Mouse (Mus musculus) forebrain, postnatal 0 days (tissue): ENCODE data around the gene Agfg2. TPM values are rescaled to one million over a fixed set of nuclear protein-coding genes. Genes with fewer than 3 reads are reported as not detected.

ENCODE experiments used
- ATAC-seq: fragments of 200-750 bp; cut with Nextera tagmentation; 2 replicates; pipeline ENCODE4 v1.8.0; 2017; ENCODE audit warnings: mild to moderate bottlenecking, moderate library complexity
- DNase-seq: peaks from one replicate; pipeline ENCODE4 v3.0.0-alpha.2; 2015
- H3K27ac ChIP-seq: fragments of 300-500 bp; sonication (generic); 2 replicates; pipeline ENCODE4 v1.5.1; 2014; ENCODE audit warnings: low read depth, mild to moderate bottlenecking, antibody characterized with exemption, low read length, moderate library complexity, mixed read lengths
- H3K27me3 ChIP-seq: fragments of 300-500 bp; sonication (generic); 2 replicates; pipeline ENCODE4 v1.6.1; 2014; ENCODE audit warnings: mild to moderate bottlenecking, low read length, mixed read lengths; ENCODE audit not compliant: insufficient read depth
- H3K36me3 ChIP-seq: fragments of 300-500 bp; sonication (generic); 2 replicates; pipeline ENCODE4 v1.6.1; 2014; ENCODE audit warnings: mild to moderate bottlenecking, moderate library complexity; ENCODE audit not compliant: insufficient read depth
- H3K4me1 ChIP-seq: fragments of 300-500 bp; sonication (generic); 2 replicates; pipeline ENCODE4 v1.6.1; 2014; ENCODE audit warnings: antibody characterized with exemption; ENCODE audit not compliant: insufficient read depth
- H3K4me2 ChIP-seq: fragments of 300-500 bp; sonication (generic); 2 replicates; pipeline ENCODE4 v1.6.1; 2014; ENCODE audit warnings: low read depth, mild to moderate bottlenecking, moderate library complexity
- H3K4me3 ChIP-seq: fragments of 300-500 bp; sonication (generic); 2 replicates; pipeline ENCODE4 v1.5.1; 2014; ENCODE audit warnings: low read depth, low read length, mixed read lengths
- H3K9ac ChIP-seq: fragments of 300-500 bp; sonication (generic); 2 replicates; pipeline ENCODE4 v1.6.1; 2014; ENCODE audit warnings: mild to moderate bottlenecking
- H3K9me3 ChIP-seq: fragments of 300-500 bp; sonication (generic); 2 replicates; pipeline ENCODE4 v1.6.1; 2016; ENCODE audit warnings: low read length
- CTCF ChIP-seq: sonication (generic); IDR thresholded peaks from 2 replicates; pipeline ENCODE4 v1.5.1; 2016; ENCODE audit warnings: antibody characterized with exemption, control low read depth, low read depth
- WGBS: fragments of 180-500 bp; shearing (Covaris S2); extraction: QIAGEN DNeasy Blood & Tissue Kit; methylation state at CpG from one replicate; pipeline ENCODE4 v1.1.7; 2014; 5-methylcytosine and 5-hydroxymethylcytosine counted together
- polyA plus RNA-seq: library from polyadenylated mRNA; unstranded; fragments of >200 nt; fragmentation: Nextera tagmentation; extraction: Ambion mirVana; gene quantifications from 2 replicates; pipeline ENCODE4 v1.2.1, GENCODE M21; 2015
- total RNA-seq: library from RNA; depleted of rRNA; stranded (reverse); fragments of >200 nt; gene quantifications from 2 replicates; pipeline ENCODE4 v1.2.3, GENCODE M21; 2014

Agfg2 gene
- total and polyA plus RNA-seq, 2 experiments from 2014 or later, result 15.0 to 18.7 TPM

DNA sequence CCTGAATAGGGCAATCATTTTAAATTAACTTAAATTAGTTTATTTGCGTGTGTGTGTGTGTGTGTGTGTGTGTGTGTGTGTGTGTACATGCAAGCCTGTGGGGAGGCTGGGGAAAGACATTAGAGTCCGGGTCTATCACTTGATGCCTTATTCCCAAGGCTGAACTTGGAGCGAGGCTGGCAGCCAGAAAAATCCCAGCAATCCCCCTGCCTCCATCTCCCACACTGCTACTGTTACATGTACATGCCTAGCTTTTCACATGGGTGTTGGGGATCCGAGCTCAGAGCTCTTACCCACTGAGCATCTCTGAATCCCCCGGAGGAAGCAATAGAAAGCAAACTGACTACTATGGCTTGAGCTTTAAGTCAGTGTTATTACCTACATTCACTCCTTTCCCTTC, 12.2 kb downstream of the Agfg2 start:
- no peak overlapping the region for H3K9ac ChIP-seq
- no peaks in the 10 kb centered on the region for H3K4me1 ChIP-seq
- no peak for ATAC-seq
- H3K36me3 ChIP-seq, result peaks cover 6% of the 10 kb centered on the region; the same call in 1 of the 2 replicates
- DNase-seq, result no peak
- no peak overlapping the region for H3K4me2 ChIP-seq
- H3K27ac ChIP-seq, result no peak overlapping the region
- no peaks in the 10 kb centered on the region for H3K9me3 ChIP-seq
- TF ChIP-seq CTCF, result no peak
- WGBS, result 86% methylated on average over 5 of the region's 5 CpGs
- H3K27me3 ChIP-seq, result no peaks in the 10 kb centered on the region
- H3K4me3 ChIP-seq, result no peak overlapping the region

DNA sequence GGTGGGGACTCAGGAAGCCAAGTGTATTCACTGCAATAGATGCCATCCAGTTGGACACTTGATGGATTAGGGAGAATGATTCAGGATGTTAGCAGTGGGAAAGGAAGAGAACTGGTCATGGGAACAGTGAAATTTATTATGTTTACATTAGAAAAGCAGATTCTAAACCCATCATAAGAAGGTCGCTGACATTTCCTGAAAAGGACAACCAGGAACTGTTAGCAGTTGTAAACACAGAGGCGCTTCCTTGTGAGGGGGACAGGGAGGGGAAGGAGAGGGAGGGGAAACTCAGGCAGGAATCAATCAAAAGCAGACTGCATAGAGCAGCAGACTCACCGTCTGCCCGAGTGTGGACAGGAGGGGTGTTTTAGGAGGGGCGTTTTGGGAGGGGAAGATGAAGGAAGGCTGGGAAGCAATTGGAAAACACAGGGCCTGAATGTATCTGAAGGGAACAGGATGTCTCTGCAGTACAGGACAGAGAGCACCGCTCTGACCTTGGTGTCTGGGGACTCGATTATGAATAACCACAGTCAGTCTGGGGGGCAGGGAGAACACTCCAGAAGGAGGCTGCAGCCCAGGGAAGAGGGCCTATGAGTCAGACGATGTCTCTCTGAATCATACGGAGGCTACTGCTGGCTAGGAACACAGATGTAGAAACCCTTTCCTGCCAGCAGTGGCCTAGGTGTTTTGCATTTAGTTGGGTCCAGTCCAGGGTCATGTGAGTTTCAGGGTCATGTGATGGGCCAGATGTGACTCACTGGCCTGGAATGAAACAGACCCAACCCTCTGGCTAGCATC, 12.9 kb downstream of the Agfg2 start:
- Histone ChIP-seq H3K9ac (no peak overlapping the region), H3K27me3 (no peaks in the 10 kb centered on the region), H3K9me3 (no peaks in the 10 kb centered on the region), H3K4me3 (no peak overlapping the region), H3K4me2 (no peak overlapping the region), H3K36me3 (peaks cover 10% of the 10 kb centered on the region), H3K4me1 (no peaks in the 10 kb centered on the region), H3K27ac (peak overlapping the region; percentile 45)
- WGBS, result 49% methylated on average over 9 of the region's 9 CpGs
- no peak for DNase-seq
- peak; percentile 25 for ATAC-seq
- no peak for TF ChIP-seq CTCF

DNA sequence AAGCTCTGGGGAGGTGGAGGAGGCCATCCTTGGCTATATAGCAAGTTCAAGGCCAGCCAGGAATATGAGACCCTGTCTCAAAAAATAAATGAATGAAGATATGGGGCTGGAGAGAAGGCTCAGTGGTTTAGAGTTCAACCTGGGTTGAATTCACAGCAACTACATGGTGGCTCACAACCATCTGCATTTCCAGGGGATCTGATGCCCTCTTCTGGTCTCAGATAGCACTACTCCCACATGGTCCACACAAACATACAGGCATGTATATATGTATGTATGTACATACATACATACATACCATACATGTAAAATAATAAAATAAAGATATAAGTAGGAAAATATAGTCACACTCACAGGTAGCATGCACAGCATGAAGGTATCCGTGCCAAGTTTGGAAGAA, 14.3 kb downstream of the Agfg2 start:
- H3K27me3 ChIP-seq, result no peaks in the 10 kb centered on the region
- H3K36me3 ChIP-seq, result peaks cover 18% of the 10 kb centered on the region
- WGBS, result 98% methylated on average over 1 of the region's 1 CpGs
- H3K4me2 ChIP-seq, result no peak overlapping the region
- DNase-seq, result no peak
- no peak overlapping the region for H3K4me3 ChIP-seq
- ATAC-seq, result no peak
- peak; percentile 48 for TF ChIP-seq CTCF
- no peaks in the 10 kb centered on the region for H3K9me3 ChIP-seq
- no peaks in the 10 kb centered on the region for H3K4me1 ChIP-seq
- H3K27ac ChIP-seq, result no peak overlapping the region
- H3K9ac ChIP-seq, result no peak overlapping the region

DNA sequence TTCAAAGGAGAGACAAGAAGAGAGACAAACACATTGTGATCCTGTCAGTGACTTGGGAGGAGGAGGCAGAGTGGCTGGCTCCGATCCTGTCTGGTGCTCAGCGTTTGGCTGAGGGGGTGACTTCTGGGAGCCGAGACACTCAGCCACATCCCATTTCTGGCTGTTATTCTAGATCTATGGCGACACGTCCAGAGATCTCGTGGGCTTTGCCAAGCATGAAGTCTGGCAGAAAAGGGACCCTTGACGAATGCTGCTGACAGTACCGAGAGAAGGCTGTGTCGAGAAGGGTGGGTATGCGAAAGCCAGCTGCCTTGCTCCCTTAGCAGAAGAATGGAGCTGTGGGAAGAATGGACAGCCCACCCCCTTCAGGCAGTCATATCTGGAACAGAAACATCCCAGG, 15.6 kb downstream of the Agfg2 start:
- Histone ChIP-seq H3K27me3 (no peaks in the 10 kb centered on the region), H3K27ac (no peak overlapping the region), H3K36me3 (peaks cover 29% of the 10 kb centered on the region), H3K9ac (no peak overlapping the region), H3K4me1 (no peaks in the 10 kb centered on the region), H3K4me2 (no peak overlapping the region), H3K4me3 (no peak overlapping the region), H3K9me3 (no peaks in the 10 kb centered on the region)
- DNase-seq, result peak; percentile 43
- TF ChIP-seq CTCF, result no peak
- WGBS, result 62% methylated on average over 10 of the region's 10 CpGs
- peak; percentile 47; the same call in 1 of the 2 replicates for ATAC-seq

DNA sequence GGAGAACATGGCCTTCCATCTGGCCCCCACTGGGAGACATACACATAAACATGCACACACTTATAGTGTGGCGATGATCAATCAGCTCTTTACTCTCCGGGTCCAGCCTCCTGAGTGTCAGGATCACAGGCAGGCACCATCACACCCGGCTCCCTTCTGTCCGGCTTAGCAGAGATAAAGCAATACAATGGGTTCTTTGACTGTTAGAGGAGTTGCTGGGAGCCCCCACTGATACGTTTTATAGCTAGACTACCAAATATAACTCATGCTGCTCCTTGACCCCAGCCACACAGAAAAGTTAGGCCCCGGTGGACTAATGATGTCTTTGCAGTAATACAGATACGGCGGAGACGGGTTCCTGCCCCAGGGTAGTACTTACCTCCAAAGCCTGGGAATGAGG, 21.5 kb downstream of the Agfg2 start:
- ATAC-seq, result no peak
- Histone ChIP-seq H3K36me3 (peaks cover 69% of the 10 kb centered on the region), H3K4me2 (no peak overlapping the region), H3K27ac (no peak overlapping the region), H3K9me3 (no peaks in the 10 kb centered on the region), H3K4me3 (no peak overlapping the region), H3K4me1 (no peaks in the 10 kb centered on the region), H3K9ac (no peak overlapping the region), H3K27me3 (no peaks in the 10 kb centered on the region)
- no peak for DNase-seq
- 72% methylated on average over 9 of the region's 9 CpGs for WGBS
- no peak for TF ChIP-seq CTCF

DNA sequence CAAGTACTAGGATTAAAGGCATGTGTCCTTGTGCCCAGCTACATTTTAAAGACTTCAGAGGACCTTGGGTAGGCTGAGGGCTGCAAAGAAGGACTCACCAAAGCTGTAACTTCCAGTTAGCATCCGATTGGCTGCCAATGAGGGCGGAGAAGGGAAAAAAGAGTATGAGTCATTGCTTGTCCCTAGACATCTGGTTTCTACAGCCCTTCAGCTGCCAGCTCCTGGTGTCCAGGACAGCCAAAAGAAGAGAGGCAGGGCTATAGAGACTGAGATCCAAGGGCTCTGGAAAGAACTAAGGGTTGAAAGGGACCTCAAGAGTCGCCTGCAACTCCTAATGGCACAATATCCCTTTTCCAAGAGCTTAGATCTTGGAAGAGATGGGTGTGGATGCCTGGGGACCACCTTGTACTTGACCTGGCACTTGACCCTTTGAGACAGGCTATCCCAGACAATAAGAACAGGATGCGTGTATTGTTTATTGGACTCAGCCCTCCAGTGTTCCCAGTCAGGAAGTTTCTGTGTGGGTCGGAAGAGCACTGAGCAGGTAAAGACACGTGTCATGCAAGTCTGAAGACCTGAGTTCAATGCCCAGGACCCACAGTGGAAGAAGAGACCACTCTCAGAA, 24.4 kb downstream of the Agfg2 start:
- DNase-seq, result no peak
- Histone ChIP-seq H3K27ac (no peak overlapping the region), H3K9me3 (no peaks in the 10 kb centered on the region), H3K4me3 (no peak overlapping the region), H3K4me1 (no peaks in the 10 kb centered on the region), H3K27me3 (no peaks in the 10 kb centered on the region), H3K36me3 (peaks cover 52% of the 10 kb centered on the region), H3K4me2 (no peak overlapping the region), H3K9ac (no peak overlapping the region)
- 93% methylated on average over 6 of the region's 6 CpGs for WGBS
- ATAC-seq, result no peak
- no peak for TF ChIP-seq CTCF

DNA sequence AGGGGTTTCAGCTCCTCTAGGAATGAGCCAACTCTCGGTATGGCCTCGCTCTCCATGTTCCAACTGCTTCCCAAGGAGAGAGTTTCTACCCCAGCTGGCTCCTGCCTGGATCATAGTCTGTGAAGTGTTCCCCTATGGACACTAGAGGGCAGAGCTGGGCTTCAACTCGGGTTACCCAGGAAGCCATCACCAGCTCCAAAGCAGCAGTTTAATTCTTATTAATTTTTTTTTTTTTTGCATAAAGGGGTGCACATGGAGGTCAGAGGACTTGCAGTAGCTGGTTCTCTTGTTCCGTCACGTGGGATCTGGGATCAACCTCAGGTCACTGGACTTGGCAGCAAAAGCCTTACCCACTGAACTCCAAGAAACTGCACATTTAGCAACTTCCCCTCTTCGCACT, 27.5 kb downstream of the Agfg2 start:
- peak; percentile 92 for ATAC-seq
- peak overlapping the region; percentile 59 for H3K27ac ChIP-seq
- 24% methylated on average over 6 of the region's 6 CpGs for WGBS

More for the DNA sequence above, 27.5 kb downstream of the Agfg2 start:
- no peak overlapping the region for H3K9ac ChIP-seq
- no peaks in the 10 kb centered on the region for H3K9me3 ChIP-seq
- no peaks in the 10 kb centered on the region for H3K4me1 ChIP-seq
- peaks cover 46% of the 10 kb centered on the region for H3K36me3 ChIP-seq
- TF ChIP-seq CTCF, result peak; percentile 88
- H3K4me3 ChIP-seq, result no peak overlapping the region
- H3K4me2 ChIP-seq, result no peak overlapping the region
- no peaks in the 10 kb centered on the region for H3K27me3 ChIP-seq
- DNase-seq, result peak; percentile 92
